Mouse (Mus musculus) E14TG2a.4 (cell line): ENCODE data around the gene Cd248.

Experiments
- H3K27me3 ChIP-seq: 2 replicates; pipeline ENCODE4 v1.6.1; 2014; ENCODE audit warnings: low read length, control low read depth; ENCODE audit not compliant: insufficient read depth
- H3K36me3 ChIP-seq: 2 replicates; pipeline ENCODE4 v1.6.1; 2014; ENCODE audit warnings: low read length, control low read depth; ENCODE audit not compliant: insufficient read depth
- H3K4me1 ChIP-seq: replicated peaks from 2 replicates; pipeline ENCODE4 v1.6.1; 2014; ENCODE audit warnings: low read depth, low read length, control low read depth
- H3K4me3 ChIP-seq: replicated peaks from 2 replicates; pipeline ENCODE4 v1.5.1; 2014; ENCODE audit warnings: mild to moderate bottlenecking, low read length
- H3K9me3 ChIP-seq: 2 replicates; pipeline ENCODE4 v1.6.1; 2014; ENCODE audit warnings: low read length, control low read depth
- CTCF ChIP-seq: conservative IDR thresholded peaks from 2 replicates; pipeline ENCODE4 v1.5.1; 2014; ENCODE audit warnings: low read length
- NANOG ChIP-seq: IDR thresholded peaks from 2 replicates; pipeline ENCODE4 v1.6.1; 2014; ENCODE audit warnings: borderline replicate concordance, low read length, mixed read lengths
- POU5F1 ChIP-seq: IDR thresholded peaks from 2 replicates; pipeline ENCODE4 v1.6.1; 2014; ENCODE audit warnings: low read length, borderline replicate concordance

Gene Cd248

DNA sequence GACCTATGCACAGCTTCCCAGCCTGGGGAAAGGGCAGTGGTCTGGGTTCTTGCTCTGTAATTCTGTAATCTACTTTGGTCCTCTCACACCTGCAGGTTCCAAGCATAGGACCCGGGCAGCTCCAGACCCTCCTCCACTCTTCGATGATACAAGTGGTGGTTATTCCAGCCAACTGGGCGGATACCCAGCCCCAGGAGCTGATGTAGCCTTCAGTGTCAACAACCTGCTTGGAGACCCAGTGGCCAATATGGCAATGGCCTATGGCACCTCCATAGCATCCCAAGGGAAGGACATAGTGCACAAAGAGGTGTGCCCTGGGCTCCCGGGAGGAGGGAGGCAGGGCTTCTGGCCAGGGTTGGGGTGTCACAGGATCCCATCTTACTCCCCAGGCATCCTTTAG, 21.4 kb downstream of the Cd248 start:
- Histone ChIP-seq H3K9me3 (no peaks in the 10 kb centered on the region), H3K36me3 (peaks cover 49% of the 10 kb centered on the region), H3K4me1 (peaks cover 65% of the 10 kb centered on the region), H3K27me3 (peaks cover 20% of the 10 kb centered on the region), H3K4me3 (peak overlapping the region; percentile 98)
- TF ChIP-seq NANOG = no peak
- no peak for TF ChIP-seq POU5F1
- TF ChIP-seq CTCF = no peak

DNA sequence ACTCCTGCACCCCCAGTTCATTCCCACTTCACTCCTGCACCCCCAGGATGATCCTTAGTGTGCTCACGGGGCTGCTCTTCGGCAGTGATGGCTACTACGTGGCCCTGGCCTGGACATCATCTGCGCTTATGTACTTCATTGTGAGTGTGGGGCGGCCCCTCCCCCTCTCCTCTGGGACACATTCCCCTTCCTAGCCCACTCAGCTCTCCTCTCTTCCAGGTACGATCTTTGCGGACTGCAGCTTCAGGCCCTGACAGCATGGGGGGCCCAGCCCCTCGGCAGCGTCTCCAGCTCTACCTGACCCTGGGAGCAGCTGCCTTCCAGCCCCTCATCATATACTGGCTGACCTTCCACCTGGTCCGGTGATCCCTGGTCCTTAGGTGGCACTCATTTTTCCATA, 24.2 kb downstream of the Cd248 start:
- no peak for TF ChIP-seq NANOG
- no peak for TF ChIP-seq CTCF
- no peak for TF ChIP-seq POU5F1
- Histone ChIP-seq H3K36me3 (peaks cover 49% of the 10 kb centered on the region), H3K27me3 (peaks cover 20% of the 10 kb centered on the region), H3K4me1 (peaks cover 74% of the 10 kb centered on the region), H3K9me3 (no peaks in the 10 kb centered on the region), H3K4me3 (no peak overlapping the region)

DNA sequence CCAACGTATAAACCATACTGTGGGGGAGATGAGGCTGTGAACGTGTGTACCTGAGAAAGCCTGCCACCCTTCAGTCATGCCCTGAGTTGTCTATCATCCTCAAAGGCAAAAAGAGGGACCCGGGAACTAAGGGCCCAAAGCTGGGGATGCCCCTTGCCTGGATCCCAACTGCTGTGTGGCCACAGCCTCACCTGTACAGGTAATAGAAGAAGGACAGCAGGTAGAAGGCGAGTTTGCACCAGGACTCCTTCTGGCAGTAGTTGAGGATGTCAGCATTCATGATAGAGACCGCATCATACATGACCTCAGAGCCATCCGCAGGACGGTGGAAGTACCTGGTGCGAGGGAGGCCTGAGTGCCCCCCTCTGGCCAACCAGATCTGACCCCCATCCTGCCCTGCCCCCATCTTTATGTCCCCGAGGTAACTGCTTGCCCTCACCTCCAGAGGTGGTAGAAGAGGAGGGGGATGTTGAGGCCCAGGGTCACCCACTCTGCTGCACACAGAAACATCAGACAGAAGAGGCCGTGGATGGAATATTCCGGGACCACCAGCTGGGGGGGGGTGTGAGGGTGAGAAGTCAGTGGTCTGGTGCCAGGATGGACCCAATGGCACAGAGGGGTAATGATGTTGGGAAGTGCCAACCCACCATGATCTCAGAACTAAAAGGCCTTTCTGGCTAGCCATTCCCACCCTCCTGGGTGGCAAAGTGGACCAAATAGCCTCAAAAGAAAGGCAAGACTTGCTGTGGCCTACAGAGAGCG, 25.8 kb downstream of the Cd248 start:
- H3K9me3 ChIP-seq = no peaks in the 10 kb centered on the region
- no peak overlapping the region for H3K4me3 ChIP-seq
- H3K4me1 ChIP-seq = peaks cover 76% of the 10 kb centered on the region
- peaks cover 30% of the 10 kb centered on the region for H3K27me3 ChIP-seq
- no peak for TF ChIP-seq CTCF
- no peak for TF ChIP-seq NANOG
- no peak for TF ChIP-seq POU5F1
- H3K36me3 ChIP-seq = peaks cover 49% of the 10 kb centered on the region

DNA sequence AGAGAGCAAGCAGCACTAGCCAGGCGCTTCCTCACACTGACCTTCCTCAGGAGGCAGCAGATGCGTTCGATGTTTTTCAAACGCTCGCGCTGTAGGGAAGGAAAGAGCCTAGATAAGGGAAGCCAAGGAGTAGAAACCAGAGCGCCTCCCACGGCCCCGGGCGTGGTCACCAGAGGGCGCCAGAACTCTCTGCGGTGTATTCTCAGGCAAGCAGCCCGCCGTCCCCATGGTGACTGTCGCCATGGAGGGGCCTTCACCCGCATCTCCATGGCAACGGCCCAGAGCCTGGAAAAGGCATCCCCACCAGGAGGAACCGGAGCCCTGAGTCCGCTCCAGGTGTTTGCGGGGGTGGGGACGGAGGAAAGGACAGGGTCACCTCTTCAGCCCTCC, 26.4 kb downstream of the Cd248 start:
- peaks cover 77% of the 10 kb centered on the region for H3K4me1 ChIP-seq
- H3K4me3 ChIP-seq = no peak overlapping the region
- peaks cover 50% of the 10 kb centered on the region for H3K36me3 ChIP-seq
- peak; percentile 81 for TF ChIP-seq CTCF
- TF ChIP-seq NANOG = no peak
- peaks cover 30% of the 10 kb centered on the region for H3K27me3 ChIP-seq
- H3K9me3 ChIP-seq = no peaks in the 10 kb centered on the region

DNA sequence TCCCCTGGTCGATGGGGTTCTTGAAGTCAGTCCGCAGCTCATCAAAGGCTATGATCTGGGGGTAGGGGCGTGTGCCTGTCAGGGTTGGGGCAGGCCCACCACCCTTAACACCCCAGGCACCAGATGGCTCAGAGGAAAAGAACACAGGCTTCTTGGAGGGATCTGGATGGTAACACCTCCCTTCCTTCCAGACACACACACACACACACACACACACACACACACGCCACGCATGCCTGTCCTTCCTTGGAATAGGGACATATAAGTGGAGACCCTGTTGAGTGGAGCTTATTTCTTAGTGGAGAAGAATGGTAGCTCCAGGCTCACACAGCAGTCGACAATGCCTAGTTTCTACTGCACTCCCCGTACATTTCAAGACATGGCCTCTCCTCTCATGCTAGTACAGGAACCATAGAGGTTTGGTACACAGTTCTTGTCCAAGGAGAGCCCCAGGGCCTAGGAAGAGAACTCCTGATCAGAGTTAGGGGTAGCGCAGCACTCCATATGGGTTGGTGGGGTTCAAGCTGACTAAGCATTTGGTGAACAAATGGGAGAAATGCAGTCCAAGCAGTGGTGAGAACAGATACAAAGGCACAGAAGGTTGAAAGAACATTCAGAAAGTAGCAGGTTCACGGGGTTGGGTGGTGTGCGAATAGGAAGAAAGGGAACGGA, 27.0 kb downstream of the Cd248 start:
- TF ChIP-seq CTCF (no peak), NANOG (no peak), POU5F1 (no peak)
- Histone ChIP-seq H3K4me1 (peaks cover 77% of the 10 kb centered on the region), H3K9me3 (no peaks in the 10 kb centered on the region), H3K4me3 (no peak overlapping the region), H3K27me3 (peaks cover 30% of the 10 kb centered on the region), H3K36me3 (peaks cover 50% of the 10 kb centered on the region)

DNA sequence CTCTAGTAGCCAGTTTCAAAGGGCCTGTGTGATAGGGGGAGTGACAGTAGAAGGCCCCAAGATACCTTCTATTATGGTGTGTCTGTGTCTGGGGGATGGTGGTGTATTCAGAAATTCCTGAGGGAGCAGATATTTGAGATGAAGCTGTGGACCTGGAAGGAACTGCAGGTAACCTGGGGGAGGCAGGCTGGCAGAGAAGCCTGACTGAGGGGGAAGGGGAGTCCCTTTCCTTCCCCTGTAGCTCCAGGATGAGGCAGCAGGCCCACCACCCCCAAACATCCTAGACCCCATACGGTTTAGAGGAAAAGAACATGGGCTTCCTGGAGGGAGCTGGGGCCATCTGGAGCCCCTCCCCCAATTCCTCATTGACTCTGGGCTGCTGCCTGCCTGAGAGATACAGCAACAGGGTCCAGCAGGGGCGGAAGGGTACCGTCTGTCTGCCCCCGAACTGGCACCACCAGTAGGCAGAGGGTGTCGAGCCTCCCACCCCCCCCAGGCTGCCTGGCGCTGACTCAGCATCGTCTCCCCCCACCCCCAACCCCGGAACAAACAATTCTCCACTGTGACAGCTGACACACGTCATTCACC, 28.1 kb downstream of the Cd248 start:
- no peak for TF ChIP-seq POU5F1
- no peak for TF ChIP-seq CTCF
- no peak for TF ChIP-seq NANOG
- H3K4me1 ChIP-seq = peaks cover 82% of the 10 kb centered on the region

DNA sequence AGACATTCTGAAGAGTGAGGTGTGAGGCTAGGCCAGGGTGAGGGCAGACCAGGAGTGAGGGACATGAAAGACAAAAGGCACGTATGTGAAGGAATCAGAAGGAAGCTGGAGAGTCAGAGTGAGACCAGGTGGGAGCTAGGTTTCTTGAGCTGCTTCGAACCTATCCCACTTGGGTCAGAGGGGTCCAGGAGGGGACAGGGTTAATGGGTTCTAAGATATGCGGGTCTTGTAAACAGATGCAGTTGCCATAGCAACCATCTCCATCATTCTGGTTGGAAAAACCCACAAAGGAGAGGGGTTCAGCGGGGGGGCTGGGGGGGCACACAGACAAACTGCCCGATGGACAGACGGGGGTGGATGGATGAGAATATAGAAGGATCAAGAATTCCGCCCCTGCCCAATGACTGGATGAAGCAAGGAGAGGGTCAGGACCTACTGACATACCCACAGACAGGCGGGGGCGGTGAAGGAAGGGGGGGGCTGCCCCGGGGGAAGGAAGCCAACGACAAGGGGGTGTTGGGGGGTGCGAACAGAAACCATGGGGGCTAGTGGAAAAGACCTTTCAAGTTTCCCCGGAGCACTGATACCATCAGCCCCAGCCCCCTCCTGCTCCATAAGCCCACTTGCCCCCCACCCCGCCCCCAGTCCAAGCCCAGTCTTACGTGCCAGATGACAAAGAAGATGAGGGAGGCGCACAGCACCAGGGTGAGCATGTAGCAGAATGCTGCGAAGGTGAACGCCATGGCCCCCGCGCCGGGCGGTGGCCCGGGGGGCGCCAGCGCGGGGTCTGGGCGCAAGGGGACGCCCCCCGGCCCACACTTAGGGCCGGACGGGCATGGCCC, 29.9 kb downstream of the Cd248 start:
- H3K4me3 ChIP-seq = peak overlapping the region; percentile 86
- H3K4me1 ChIP-seq = peaks cover 84% of the 10 kb centered on the region
- no peak for TF ChIP-seq NANOG
- TF ChIP-seq POU5F1 = no peak
- no peak for TF ChIP-seq CTCF
- H3K9me3 ChIP-seq = no peaks in the 10 kb centered on the region
- peaks cover 50% of the 10 kb centered on the region for H3K36me3 ChIP-seq
- peaks cover 30% of the 10 kb centered on the region for H3K27me3 ChIP-seq

More for the DNA sequence above, 28.1 kb downstream of the Cd248 start:
- Histone ChIP-seq H3K9me3 (no peaks in the 10 kb centered on the region), H3K4me3 (no peak overlapping the region), H3K27me3 (peaks cover 30% of the 10 kb centered on the region), H3K36me3 (peaks cover 50% of the 10 kb centered on the region)
